Mouse (Mus musculus): ENCODE measurements around the gene Myh6.
A peak's percentile ranks its signal among the peaks of the same experiment; 100 is the strongest.

Gene Myh6

DNA sequence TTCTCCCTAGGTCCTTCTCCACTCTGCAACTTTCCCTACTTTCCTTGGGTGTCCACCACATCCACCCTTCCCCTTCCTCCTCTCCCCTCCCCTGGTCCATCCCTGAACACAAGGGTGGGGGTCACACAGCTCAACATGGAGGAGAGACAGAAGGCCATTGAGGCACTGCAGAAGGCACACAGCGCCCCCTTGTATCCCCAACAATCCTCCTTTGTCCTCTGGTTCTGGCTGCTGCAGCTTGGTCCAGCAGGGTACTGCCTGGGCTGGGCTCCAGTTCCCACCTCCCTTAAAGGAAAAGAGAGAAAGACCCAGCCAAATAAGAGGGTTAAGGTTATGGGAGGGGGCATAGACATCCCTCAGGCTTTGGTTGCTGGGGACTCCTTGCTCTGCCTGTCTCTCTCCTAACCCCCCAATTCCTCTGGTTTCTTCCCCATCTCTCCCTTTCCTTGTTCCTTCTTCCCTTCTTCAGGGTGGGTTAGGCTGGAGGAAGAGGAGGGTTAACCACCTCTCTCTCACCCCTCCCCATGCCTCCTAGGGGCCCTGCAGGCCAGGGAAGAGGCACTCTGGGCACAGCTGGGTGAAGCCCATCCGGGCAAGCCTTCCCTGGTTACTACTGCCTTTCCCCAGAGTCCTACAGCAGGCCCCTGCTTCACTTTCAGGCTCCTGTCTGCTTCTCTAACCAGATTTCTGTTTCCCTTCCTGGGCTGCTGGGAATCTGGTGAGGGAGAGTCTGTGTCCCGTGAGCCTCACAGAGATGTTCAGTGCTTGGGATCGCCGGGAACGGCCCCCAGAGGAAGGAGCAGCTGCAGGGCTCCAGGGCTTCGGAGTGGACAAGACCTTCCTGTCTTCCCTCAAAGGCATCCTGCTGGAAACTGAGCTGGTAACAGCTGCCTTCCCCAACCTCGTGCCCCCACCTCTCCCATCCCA lies 30.6 kb downstream of the Myh6 start, which contains the start of gene Cmtm5:
Gene Cmtm5 (plus strand): TSS at position 358 of the 927 bp plus-strand sequence.
- no peak for DNase-seq (ENCODE audit: low read depth, low spot score)

DNA sequence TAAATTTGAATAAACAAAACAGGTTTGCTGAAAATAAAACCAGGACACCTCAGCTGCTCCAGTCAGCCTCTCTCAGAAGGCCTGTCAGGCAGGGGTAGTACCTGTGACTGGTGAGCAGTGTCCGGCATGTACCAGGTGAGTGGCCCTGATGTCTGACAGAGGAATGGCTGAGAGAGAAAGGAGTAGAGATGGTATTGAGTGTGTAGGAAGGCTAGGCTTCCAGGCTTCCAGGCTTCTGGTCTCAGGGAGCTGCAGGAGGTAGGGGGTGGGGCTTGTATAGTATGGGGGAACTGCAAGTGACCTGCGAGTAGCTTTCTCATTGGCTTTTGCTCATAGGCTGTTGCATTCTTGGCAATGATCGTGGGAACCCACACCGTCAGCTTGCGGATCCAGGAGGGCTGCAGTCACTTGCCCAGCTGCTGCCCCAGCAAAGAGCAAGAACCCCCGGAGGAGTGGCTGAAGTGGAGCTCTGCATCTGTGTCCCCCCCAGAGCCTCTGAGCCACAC lies 34.0 kb downstream of the Myh6 start, which contains the start of gene Il25:
Gene Il25 (plus strand): TSS at position 51 of the 506 bp plus-strand sequence.
- no peak for DNase-seq (ENCODE audit: low read depth, low spot score)

DNA sequence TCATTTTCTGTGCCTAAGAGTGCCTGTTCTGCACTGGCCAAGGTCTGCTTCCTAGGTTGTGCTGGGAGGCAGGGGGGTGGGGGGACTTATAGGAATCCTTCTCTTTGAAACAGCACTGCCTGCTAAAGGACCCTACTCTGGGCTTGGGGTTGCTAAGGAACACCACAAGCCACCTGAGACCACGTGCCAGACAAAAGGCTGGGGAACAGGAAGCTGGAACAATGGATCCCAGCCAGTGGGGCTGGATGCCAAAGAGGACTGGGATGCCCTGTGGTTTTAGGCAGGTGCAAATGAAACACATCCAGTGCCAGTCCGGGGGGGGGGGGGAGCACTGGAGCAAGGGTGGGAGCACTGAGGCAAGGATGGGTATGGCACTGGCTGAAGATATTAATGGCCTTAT lies 36.3 kb downstream of the Myh6 start:
- DNase-seq (ENCODE audit: low read depth, low spot score), result no peak

DNA sequence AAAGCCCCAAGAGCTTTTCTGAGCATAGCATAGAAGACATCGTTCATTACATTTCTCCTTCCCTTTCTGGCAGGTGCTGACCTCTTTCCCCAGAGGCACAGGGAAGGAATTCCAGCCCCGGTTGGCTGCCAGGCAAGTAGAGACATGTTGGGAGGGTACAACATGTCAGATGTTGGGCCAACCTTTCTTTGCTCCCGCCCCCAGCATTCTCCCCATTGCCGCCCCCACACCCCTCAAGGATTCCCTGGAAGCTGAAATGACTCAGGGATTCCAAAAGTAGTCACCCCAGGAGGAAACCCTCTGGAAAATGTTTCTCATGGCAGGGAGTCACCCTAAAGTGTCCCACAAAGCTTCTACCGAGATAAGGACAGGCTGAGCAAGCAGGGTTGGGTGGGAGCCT lies 36.9 kb downstream of the Myh6 start:
- DNase-seq (ENCODE audit: low read depth, low spot score), result no peak

DNA sequence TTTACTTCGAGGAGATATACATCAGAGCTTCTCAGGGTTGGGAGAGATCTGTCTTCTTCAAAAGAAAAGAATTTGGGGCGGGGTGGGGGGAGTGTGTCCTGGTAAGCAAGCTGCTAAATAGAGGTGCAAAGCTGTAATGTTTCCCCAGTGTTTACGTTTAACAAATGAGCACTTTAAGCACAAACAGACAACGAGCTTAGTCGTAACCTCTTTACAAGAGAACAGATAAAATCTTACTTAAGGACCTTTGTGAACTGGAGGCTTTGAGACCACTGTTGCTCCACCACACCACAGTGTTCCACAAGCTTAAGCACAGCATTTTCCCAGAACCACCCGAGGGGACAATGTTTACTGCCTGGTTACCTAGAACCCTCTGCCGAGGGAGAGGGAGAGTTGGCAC lies 39.4 kb downstream of the Myh6 start:
- no peak for DNase-seq (ENCODE audit: low read depth, low spot score)

DNA sequence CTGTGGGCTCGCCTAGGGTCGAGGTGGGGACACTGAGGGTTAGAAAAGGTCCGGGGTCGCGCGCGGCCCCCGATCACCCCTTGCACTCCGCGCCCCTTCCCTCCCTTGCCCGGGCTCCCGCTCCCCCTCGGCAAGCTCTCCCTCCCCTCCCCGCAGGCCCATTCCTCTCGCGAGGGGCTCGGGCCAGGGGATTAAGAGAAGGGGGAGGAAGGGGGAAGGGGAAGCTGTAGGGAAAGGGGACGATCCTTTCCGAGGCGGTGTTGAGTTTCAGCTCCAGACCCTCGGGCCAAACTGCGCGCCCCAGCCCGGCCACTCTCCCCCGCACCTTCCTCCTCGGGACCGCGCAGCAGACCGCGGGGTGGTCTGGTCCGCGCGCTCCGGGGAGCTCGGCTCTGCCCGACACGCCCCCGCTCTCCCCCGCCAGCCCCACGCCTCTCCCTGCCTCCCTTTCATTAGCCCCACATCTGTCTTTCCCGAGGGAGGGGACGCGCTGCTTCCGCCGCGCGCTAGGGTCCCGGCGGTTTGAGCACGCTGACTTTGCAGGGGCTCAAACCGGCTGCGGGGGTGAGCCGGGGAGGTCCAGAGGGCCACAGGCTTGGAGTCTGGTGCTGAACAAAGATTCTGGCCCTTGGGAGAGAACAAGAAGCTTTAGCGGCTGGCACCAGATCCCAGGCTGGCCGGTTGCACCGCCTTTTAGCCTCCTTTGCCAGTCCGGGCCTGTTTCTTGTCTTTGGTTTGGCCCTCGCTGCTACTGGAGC lies 40.1 kb downstream of the Myh6 start:
- DNase-seq (ENCODE audit: low read depth, low spot score), result peak; percentile 92

DNA sequence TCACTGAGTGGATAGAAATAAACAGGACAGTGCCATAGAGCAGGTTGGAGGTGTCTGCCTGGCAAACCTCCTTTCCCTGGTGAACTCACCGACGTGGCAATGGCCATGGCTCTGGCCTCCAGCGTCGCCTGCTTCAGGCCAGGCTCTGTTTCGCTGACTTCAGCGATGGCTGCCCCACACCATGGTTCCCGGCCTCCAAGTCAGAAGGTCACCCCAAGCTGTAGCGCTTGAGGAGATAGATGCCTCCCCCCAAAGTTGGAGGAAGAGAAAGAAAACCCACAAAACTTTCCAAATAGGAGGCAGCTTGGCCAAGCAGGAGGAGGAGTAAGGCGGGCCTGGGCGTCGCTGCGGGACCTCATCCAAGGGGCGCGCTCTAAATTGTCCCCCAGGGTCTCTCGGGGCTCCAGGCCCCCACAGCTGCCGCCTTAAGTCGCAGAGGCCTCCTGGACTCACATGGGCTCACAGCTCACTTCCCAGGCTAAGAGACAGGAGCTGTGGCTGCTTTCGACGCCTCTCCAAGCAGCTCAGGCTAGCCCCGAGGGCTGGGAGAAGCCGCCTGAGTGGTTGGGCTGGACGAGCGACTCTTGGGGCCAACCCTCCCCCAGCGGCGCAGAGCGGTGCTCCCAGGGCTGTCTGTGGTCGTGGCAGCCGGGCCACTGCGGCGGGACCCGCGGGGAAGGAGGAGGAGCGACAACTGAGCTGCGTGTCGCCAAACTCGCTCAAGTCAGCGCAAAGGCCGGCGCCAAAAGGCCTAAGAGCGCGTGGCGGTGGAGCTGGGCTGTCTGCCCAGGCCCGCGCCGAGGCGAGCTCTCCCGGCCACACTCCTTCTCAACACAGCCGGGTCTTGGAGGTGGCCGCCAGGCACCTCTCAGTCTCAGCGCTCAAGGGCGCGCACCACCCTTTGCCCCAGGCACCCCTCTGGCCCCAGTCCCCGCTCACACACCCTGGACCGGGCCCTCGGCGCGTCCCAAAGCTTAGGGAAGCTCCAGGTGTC lies 41.1 kb downstream of the Myh6 start, which contains the start of gene Efs:
Gene Efs (minus strand): TSS at position 778 of the 994 bp plus-strand sequence.
- DNase-seq (ENCODE audit: low read depth, low spot score), result peak; percentile 70

DNA sequence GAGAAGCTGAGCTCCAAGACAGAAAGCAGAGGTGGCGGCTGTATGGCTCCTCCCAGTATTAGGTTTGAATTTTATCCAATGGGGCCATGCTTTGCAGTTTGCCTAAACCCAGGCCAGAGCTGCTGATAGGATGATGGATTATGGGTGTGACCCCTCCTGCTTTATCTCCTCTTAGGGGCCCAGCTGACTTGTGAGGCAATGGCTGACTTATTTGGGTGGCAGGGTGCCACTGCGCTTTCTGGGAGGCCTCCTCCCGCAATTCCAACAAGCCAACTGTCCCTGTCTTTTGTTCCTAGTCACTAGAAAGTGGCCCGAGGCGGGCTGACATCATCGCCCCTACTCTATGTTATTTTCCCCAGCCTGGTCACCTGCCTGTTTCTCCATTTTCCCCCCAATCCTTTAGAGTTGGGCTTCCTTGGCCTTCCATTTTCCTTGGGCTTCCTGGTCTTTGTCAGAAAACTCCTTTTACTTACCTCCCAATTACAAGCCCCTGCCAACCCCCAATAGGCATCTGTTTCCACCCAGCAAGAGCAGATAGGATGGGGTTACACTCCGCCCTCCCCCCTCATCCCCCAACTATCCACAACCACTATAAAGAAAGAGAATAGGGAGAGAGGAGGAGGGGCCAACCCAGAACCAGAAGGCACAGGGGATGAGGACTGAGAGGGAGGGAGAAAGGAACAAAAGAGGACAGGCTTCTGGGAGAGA lies 41.9 kb downstream of the Myh6 start:
- DNase-seq (ENCODE audit: low read depth, low spot score), result peak; percentile 74

DNA sequence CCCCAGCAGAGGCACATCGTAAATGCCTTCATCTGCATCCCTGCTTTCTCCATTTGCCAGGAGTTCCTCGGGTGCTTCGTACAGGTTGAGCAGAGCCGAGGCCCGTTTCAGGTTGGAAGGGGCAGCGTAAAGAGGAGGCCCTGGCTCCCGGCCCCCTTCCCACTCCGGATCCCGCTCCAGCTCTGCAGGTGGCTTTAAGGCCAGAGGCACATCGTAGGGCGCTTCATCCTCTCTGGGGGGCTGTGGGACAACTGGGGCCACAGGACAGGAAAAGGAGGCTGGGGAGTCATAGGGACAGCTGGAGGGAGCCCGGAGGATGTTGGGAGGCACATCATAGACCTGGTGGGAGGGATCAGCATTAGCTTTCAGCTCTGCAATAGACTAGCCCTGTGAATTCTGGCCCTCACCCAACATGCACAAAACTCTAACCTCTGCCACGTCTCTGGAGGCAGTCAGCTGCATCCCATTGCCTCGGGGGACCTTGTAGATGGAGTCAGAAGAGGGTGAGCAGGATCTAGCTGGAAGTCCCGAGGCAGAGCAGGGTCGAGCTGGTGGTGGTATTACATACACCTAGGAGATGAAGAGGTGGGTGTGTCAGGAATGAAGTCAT lies 46.5 kb downstream of the Myh6 start:
- DNase-seq (ENCODE audit: low read depth, low spot score), result no peak

DNA sequence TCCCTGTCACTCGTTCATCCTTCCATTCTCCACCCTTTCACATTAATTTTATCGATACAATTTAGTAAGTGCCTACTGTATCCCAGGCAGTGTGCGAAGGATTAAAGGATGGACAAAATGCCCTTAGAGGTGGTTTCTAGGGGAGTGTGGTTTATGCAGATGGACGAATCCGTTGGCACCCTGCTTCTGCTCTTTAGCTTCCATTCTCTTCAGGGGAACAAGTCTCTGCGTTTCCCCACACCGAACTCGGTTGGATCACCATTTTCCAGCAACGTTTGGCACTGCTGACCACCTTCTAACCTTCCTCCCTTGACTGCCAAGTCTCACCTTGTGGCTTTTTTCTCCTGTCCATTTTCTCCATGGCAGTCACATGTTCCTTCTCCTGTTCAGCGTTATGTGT lies 53.4 kb downstream of the Myh6 start:
- DNase-seq (ENCODE audit: low read depth, low spot score), result no peak

DNA sequence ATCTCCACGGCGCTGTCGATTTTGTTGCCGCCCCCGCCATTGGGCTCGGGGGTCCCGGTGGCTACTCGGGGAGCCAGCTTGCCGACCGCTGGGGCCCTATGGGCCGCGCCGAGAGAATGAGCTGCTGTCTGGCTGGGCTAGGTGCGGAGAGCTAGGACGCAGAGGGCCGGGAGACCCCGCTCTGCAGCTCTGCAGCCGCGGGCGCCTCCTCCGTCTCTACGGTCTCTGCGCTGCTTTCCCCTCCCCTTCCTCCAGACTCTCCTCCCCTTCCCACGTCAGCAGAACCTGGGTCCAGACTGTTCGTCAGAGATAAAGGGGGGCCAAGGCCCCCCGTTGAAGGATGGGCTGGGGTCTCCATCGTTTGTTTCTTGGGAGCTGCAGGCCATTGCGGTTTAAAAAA lies 53.8 kb downstream of the Myh6 start, which contains the start of gene Slc22a17:
Gene Slc22a17 (minus strand): TSS at position 247 of the 400 bp plus-strand sequence.
- peak; percentile 87 for DNase-seq (ENCODE audit: low read depth, low spot score)

DNA sequence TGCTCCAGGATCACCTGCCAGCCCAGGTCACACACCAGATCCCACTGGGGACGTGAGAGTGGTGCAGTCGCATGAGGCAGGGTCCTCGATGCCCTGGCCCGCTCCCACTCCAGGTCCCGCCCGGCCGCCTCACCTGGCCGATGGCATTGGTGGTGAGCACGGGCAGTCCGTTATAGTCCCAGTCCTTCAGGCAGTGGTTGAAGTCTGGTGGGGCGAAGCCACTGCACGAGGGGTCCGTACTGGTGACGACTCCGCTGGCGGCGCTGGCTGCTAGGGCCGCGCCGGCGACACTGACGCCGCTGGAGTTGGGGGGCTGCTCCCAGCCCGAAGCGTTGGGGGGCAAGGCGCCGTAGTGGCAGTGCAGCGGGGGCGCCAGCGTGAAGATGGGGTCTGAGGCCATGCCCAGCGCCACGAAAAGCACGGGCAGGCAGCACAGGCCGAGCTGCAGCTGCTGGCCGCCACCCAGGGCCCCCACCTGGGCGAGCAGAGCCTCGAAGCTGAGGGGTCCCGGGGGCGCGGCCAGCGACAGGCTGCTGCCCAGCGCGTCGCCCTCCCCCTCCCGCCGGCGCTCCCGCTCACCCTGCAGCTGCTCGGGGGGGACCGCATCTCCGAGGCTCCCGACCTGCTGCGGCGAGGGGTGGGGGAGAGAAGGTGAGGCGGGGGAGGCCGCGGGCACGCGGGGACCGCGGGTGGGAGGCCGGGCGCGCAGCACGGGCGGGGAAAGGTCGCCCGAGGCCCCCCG lies 54.4 kb downstream of the Myh6 start:
- DNase-seq (ENCODE audit: low read depth, low spot score), result no peak

DNA sequence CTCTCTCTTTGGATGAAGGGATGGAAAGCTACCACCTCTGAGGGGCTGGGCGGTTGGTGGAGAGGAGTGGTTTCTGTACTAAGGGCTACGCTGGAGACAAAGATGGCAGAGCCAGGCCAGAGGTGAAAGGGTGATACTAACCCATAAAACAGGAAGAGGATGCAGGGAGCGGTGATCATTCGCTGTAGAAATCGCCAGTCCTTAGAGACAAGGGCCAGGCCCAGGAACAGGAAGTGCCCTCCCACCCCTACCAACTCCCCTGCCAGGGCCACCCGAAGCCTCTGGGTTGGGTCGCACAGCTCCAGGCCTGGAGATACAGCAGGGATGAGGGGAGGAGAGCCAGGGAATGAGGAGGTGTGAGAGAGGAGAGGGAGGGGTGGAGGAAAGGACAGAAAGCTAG lies 58.0 kb downstream of the Myh6 start:
- DNase-seq (ENCODE audit: low read depth, low spot score), result no peak

DNA sequence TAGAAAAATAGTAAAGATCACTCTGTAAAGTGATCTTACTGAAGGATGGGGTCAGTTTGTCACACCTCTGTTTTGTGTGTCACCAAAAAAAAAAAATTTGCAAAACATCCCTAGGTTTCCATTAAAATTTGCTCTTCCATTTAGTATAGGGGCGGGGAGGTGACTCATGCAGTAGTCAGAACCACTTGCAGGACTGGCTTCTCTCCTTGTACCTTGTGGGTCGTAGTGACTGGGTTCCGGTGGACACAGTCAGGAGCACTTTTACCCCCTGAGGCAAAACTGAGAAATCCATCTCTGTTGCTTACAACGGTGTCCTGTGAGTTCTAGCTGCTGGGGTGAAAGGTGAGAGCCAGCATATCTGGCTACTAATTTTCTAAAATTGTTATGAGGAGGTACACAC lies 63.1 kb downstream of the Myh6 start:
- DNase-seq (ENCODE audit: low read depth, low spot score), result no peak

DNA sequence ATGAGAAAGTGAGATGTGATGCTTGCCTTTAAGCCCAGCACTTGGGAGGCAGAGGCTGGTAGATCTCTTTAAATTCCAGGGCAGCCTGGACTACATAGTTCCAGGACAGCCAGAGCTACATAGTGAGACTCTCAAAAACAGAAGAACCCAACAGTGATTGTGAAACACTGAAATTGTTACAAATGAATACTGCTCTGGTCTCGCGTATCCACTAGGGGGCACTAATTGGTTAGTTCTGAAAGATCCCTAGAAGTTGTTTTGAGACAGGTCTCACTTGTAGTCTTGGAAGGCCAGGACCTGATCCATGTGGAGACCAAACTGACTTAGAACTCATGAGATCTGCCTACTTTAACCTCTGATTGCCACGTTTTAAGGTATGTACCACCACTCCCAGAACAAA lies 66.3 kb downstream of the Myh6 start:
- DNase-seq (ENCODE audit: low read depth, low spot score), result peak; percentile 85

DNA sequence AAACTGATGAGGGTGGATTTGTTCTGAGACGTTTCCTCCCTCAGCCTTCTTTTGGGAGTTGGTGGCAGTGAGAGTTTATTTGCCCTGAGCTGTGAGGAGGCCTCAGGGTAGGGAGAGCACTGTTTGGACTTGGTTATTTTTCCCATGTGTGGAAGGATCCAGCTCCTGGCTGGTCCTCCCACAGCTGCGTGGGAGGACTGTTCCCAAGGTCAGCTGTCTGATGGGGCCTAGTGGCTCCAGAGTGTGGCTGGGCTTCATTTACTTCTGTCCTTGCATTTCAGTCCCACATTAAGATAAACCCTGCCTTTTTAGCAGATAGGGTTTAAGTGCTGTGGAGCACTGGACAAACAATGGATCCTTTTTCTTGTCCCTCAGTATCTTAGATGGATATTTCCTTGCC lies 69.3 kb downstream of the Myh6 start:
- no peak for DNase-seq (ENCODE audit: low read depth, low spot score)

DNA sequence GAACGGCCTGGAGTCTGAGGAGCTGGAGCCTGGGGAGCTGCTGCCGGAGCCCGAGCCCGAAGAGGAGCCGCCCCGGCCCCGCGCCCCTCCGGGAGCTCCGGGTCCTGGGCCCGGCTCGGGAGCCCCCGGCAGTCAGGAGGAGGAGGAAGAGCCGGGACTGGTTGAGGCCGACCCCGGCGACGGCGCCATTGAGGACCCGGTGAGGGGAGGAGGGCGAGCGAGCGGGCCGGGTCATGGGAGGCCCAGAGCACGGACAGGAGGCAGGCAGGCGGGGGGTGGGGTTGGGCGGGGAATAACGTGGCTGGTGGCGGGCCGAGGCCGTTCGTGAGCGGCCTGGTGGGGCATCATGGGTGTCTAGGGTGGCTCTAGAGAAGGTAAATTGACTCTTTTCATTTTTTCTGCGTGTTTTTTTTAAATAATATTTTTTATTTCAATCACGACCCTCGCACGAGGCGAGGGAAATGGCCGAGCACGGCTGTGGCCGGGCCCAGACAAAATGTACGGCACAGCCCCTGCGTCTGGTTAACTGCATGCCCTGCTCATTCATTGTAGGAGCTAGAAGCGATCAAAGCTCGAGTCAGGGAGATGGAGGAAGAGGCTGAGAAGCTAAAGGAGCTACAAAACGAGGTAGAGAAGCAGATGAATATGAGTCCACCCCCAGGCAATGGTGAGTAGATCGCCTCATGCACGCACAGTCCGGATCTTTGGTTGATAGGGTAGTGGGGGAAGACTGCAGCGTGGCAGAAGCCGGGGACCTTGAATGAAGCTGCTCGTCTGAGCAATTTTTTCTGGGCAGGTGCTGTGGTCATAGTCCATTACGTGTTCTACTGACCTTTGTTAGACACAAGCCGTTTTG lies 72.2 kb downstream of the Myh6 start:
- DNase-seq (ENCODE audit: low read depth, low spot score), result no peak

DNA sequence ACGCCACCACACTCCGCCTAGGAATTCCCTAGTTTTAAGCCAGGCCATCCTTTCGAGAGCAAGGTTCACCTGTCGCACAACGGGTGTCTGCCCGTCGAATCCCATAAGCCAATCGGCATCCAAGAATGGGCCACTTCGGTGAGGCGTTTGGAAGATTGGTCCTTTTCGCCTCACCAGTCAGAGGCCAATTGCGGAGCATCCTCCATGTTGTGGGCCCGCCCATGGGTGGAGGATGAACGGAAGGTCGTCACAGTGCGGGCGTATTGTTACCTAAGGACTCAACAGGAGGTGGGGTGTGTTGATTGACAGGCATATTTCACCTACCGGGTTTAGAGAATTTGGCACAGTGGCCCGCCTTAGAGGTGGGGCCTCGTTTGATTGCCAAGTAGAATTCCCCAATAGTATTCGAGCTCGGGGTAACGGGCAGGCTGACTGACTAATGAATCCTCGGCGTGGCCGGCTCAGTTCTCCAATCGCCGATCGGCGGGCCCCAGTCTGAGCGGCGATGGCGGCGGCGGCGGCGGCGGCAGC lies 73.0 kb downstream of the Myh6 start:
- DNase-seq (ENCODE audit: low read depth, low spot score), result peak; percentile 99
